ENCODE assay signal across 33 mouse cellular contexts in the genomic region with DNA sequence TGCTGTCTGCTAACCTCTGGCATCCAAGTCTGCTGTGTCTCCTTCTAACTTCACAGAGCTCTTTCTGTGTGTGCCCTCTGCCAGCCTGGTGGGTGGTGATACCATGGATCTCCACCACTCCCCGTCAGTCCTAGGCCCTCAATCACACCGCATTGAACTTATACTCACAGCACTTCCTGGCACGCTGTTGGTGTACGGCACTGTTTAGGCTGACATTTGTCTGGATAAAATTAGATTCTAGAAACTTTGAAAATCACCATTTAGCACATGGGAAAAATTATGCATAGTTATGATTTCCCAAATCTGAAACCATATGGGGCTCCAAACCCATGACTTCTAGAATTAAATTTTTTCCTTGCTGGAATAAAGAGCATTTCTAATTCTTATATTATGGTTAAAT.
DNase-seq lines count a peak whose midpoint lies in the region; ATAC-seq and TF ChIP-seq lines count a peak whose summit lies in the region.
"Had no signal": no experiment of that assay in that cellular context is flagged by ENCODE, and none has a peak within 500 bp of the region (broad histone marks: within the 10 kb centered on the region; RNA-seq: fewer than 3 reads in every experiment).

No protein-coding gene starts in this region.

- 72% methylated on average over 4 of the region's 4 CpGs for WGBS in forebrain, postnatal 0 days
- 77% methylated on average over 4 of the region's 4 CpGs for WGBS in forebrain, embryonic 15.5 days
- 36% methylated on average over 4 of the region's 4 CpGs for WGBS in embryonic facial prominence, embryonic 13.5 days

- H3K27ac ChIP-seq in forebrain, postnatal 0 days (ENCODE audit: low read depth, low read length) = no peak overlapping the region
- H3K27ac ChIP-seq in forebrain, embryonic 15.5 days (replicated peaks) = no peak overlapping the region
- peak overlapping the region; percentile 73 for H3K27ac ChIP-seq in embryonic facial prominence, embryonic 13.5 days
- H3K27ac ChIP-seq: hindbrain, embryonic 13.5 days; kidney, embryonic 15.5 days; limb, embryonic 10.5 days; limb, embryonic 15.5 days; liver, embryonic 13.5 days; midbrain, embryonic 12.5 days; neural tube, embryonic 12.5 days had no signal

- no peaks in the 10 kb centered on the region for H3K36me3 ChIP-seq in forebrain, postnatal 0 days (ENCODE audit: insufficient read depth)
- no peaks in the 10 kb centered on the region for H3K36me3 ChIP-seq in forebrain, embryonic 15.5 days
- H3K36me3 ChIP-seq in embryonic facial prominence, embryonic 13.5 days = no peaks in the 10 kb centered on the region; the same call in 1 of the 2 replicates
- H3K36me3 ChIP-seq: G1E; hindbrain, embryonic 13.5 days; kidney, embryonic 15.5 days; limb, embryonic 10.5 days; limb, embryonic 15.5 days; liver, embryonic 13.5 days; midbrain, embryonic 12.5 days; neural tube, embryonic 12.5 days had no signal

- H3K4me1 ChIP-seq in forebrain, postnatal 0 days (ENCODE audit: insufficient read depth) = 0 out of 2 replicates have a peak, but pooled peaks cover 3% of the 10 kb centered on the region
- 0 out of 2 replicates have a peak, but pooled peaks cover 2% of the 10 kb centered on the region for H3K4me1 ChIP-seq in forebrain, embryonic 15.5 days
- H3K4me1 ChIP-seq in embryonic facial prominence, embryonic 13.5 days = peaks cover 55% of the 10 kb centered on the region
- H3K4me1 ChIP-seq: kidney, embryonic 15.5 days; liver, embryonic 13.5 days had no signal

- no peak overlapping the region for H3K9ac ChIP-seq in forebrain, postnatal 0 days
- no peak overlapping the region for H3K9ac ChIP-seq in forebrain, embryonic 15.5 days (replicated peaks)
- no peak overlapping the region for H3K9ac ChIP-seq in embryonic facial prominence, embryonic 13.5 days
- H3K9ac ChIP-seq: hindbrain, embryonic 13.5 days; kidney, embryonic 15.5 days; limb, embryonic 15.5 days; liver, embryonic 13.5 days; midbrain, embryonic 12.5 days; neural tube, embryonic 12.5 days had no signal

- no peak overlapping the region for H3K4me2 ChIP-seq in forebrain, postnatal 0 days (ENCODE audit: low read depth)
- H3K4me2 ChIP-seq in forebrain, embryonic 15.5 days (replicated peaks) = no peak overlapping the region
- no peak overlapping the region for H3K4me2 ChIP-seq in embryonic facial prominence, embryonic 13.5 days
- H3K4me2 ChIP-seq: heart, embryonic 11.5 days; hindbrain, embryonic 13.5 days; kidney, embryonic 15.5 days; limb, embryonic 15.5 days; liver, embryonic 13.5 days; midbrain, embryonic 12.5 days; neural tube, embryonic 12.5 days had no signal

- DNase-seq in forebrain, postnatal 0 days = peak; percentile 43
- peak; percentile 6 to 24 for DNase-seq in layer of hippocampus, adult 18-20 months (ENCODE audit: low spot score in 2 of 2)
- no peak for DNase-seq in layer of hippocampus, postnatal 25 days (ENCODE audit: extremely low spot score in 1 of 2, low spot score in 1 of 2)
- DNase-seq in telencephalon, adult 2 months (ENCODE audit: low read depth, low spot score) = peak; percentile 55
- no peak for DNase-seq in kidney, adult 18-20 months
- DNase-seq: adrenal gland, adult 8-10 months; cerebellum, adult 9-10 months; cerebellum, postnatal 36 days; embryo, embryonic 11 days; gastrocnemius, postnatal 25 days; heart, adult 18-20 months; heart, postnatal 36 days; kidney, postnatal 36 days; liver, embryonic 13.5 days; lung, adult 18-20 months; lung, postnatal 4 days; thymus, adult 18-20 months; thymus, postnatal 25 days had no signal

- no peaks in the 10 kb centered on the region for H3K27me3 ChIP-seq in forebrain, postnatal 0 days (ENCODE audit: insufficient read depth, low read length)
- no peaks in the 10 kb centered on the region for H3K27me3 ChIP-seq in forebrain, embryonic 15.5 days
- no peaks in the 10 kb centered on the region for H3K27me3 ChIP-seq in embryonic facial prominence, embryonic 13.5 days
- H3K27me3 ChIP-seq: hindbrain, embryonic 13.5 days; kidney, embryonic 15.5 days; limb, embryonic 15.5 days; liver, embryonic 13.5 days; midbrain, embryonic 12.5 days; neural tube, embryonic 12.5 days had no signal

- H3K9me3 ChIP-seq in forebrain, postnatal 0 days (ENCODE audit: low read length) = no peaks in the 10 kb centered on the region
- no peaks in the 10 kb centered on the region for H3K9me3 ChIP-seq in forebrain, embryonic 15.5 days
- no peaks in the 10 kb centered on the region for H3K9me3 ChIP-seq in embryonic facial prominence, embryonic 13.5 days
- H3K9me3 ChIP-seq: G1E; hindbrain, embryonic 13.5 days; kidney, embryonic 15.5 days; limb, embryonic 10.5 days; limb, embryonic 15.5 days; liver, embryonic 13.5 days; megakaryocyte, embryonic 14.5 days; midbrain, embryonic 12.5 days; neural tube, embryonic 12.5 days had no signal

- no peak overlapping the region for H3K4me3 ChIP-seq in forebrain, postnatal 0 days (ENCODE audit: low read depth, low read length)
- no peak overlapping the region for H3K4me3 ChIP-seq in forebrain, embryonic 15.5 days
- H3K4me3 ChIP-seq in embryonic facial prominence, embryonic 13.5 days = no peak overlapping the region
- H3K4me3 ChIP-seq: hindbrain, embryonic 13.5 days; kidney, embryonic 15.5 days; limb, embryonic 10.5 days; limb, embryonic 15.5 days; liver, embryonic 13.5 days; megakaryocyte, embryonic 14.5 days; midbrain, embryonic 12.5 days; myocyte; neural tube, embryonic 12.5 days had no signal

- TF ChIP-seq CTCF in forebrain, postnatal 0 days (IDR thresholded peaks at IDR 0.05; ENCODE audit: low read depth) = no peak

- peak; percentile 76 for ATAC-seq in forebrain, postnatal 0 days
- ATAC-seq in forebrain, embryonic 15.5 days (replicated peaks) = no peak
- no peak for ATAC-seq in embryonic facial prominence, embryonic 13.5 days (ENCODE audit: insufficient number of reproducible peaks, insufficient read depth, low FRiP score, low TSS enrichment, low read depth)
- ATAC-seq: forebrain, embryonic 14.5 days; intestine, embryonic 16.5 days; lung, postnatal 0 days had no signal

Comparison
In these comparisons a context has a peak if more than half of its experiments do, and no peak if none do; other contexts are left out.
1. DNase-seq: peak in forebrain, postnatal 0 days (single experiment), layer of hippocampus, adult 18-20 months (2 of 2) and telencephalon, adult 2 months (single experiment); none in layer of hippocampus, postnatal 25 days (0 of 2) and kidney, adult 18-20 months (single experiment).